Mouse (Mus musculus): Measurements from ENCODE around the gene Cep63. TPM values are rescaled to one million over a fixed set of nuclear protein-coding genes. Genes with fewer than 3 reads are reported as not detected.

Gene Cep63
- total RNA-seq, 2 experiments from 2014 or later: 41.8 to 47.9 TPM

DNA sequence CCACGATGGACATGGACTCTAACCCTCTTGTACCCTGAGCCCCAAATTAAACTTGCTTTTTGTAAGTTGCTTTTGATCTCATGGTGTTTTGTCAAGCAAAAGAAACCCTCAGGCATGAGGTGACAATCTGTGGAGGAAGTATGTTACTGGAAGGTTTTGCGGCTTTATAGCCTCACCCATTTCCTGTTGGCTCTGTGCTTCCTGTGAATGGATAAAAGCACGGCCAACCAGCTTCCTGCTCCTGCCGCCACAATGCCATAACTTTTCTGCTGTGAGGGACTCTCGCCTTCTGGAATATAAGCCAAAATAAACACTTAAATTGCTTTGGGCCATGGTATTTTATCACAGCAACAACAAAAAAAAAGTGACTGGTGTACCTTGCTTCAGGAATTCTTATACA lies 48.9 kb downstream of the Cep63 start:
- no peak for DNase-seq (ENCODE audit: low spot score in 2 of 2)

DNA sequence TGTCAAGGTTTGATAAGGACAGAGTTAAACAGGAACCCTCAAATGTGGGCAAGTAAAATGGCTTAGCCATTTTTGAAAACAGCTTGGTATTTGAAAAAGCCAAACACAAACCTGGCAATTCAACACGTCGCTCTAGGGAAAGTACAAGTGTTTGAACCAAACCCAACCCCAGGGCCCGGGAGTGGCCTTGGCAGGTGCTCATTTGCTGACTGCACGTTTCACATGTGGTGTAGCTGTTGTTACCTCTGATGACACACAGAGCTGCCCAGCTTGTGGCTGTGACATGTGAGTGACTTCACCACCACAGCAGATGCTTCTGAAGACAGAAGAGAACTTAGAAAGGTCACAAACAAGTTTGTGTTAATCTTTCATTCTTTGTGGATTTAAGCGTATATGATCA lies 53.4 kb downstream of the Cep63 start:
- no peak for DNase-seq (ENCODE audit: low spot score in 2 of 2)

DNA sequence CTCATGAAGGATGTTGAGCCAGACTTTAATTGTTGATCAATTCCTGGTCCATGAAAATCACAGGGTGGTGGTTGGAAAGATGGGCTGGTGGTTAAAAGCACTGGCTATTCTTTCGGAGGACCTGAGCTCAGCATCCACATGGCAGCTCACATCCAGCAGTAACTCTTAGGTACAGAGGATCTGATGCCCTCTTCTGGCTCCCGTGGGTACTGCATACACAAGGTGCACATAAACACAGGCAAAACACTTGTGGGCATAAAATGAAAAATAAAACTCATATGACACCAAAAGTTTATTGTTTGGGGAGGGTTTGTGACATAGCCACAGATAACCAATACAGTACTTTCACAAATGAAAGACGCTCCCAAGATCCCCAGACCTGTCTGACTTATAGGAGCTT lies 67.9 kb downstream of the Cep63 start:
- no peak for DNase-seq (ENCODE audit: low spot score in 2 of 2)

DNA sequence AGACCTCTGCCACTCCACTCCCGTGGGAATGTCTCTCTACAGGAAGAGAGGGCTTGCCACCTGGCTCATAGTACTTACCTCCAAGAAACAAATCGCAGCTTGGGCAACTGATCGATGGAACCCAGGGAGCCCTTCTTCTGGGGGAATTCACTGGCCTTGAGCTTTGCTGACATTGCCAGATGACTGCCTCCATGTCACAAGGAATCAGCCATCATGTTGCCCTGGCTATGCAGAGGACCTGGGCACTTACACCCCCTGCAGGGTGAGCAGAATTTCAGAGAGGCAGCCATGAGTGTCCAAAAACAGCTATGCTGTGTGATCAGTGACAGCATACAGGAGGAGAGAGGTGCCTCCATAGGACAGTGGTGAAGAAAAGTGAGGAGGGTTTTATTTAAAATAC lies 72.6 kb downstream of the Cep63 start:
- DNase-seq (ENCODE audit: low spot score in 2 of 2): no peak

GRCm38 (mm10) chr9:102551771-102552170 lies 74.6 kb downstream of the Cep63 start:
- no peak for DNase-seq (ENCODE audit: low spot score in 2 of 2)

DNA sequence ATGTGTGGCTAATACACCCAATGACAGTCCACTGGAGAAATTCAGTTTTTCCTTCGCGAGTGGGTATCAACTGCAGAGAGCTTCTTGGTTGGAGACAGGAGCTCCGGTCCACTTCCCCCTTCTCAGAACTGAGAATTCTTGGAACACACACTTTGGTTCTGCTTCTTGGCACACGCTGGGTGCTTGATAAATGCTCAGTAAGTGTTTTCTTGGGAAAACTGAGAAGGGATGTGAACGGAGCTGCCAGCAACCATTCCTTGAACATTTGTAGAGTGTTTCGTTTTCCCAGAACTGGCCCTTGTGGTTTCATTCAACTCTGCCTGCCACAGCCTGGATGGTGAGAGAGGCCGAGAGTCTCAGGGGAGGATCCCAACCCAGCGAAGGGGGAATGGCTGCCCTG lies 77.1 kb downstream of the Cep63 start:
- DNase-seq (ENCODE audit: low spot score in 2 of 2): no peak

DNA sequence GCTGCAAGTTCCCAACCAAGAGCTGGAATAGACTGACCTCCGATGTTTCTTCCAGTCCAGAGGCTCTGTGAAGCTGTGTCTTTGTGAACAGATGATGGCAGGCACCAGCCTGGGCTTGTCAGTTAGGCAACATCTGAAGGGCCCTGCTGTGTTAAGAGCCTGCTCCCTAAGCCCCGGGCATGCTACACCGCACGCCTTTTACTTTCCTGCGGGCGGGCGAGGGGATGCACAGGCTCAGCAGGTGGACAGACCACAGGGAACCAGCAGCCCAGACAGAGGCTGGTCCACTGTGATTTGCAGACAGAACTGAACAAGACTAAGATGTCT lies 79.3 kb downstream of the Cep63 start:
- DNase-seq (ENCODE audit: low spot score in 2 of 2): no peak

GRCm38 (mm10) chr9:102546256-102547027 lies 79.9 kb downstream of the Cep63 start:
- DNase-seq (ENCODE audit: low spot score in 2 of 2): no peak

DNA sequence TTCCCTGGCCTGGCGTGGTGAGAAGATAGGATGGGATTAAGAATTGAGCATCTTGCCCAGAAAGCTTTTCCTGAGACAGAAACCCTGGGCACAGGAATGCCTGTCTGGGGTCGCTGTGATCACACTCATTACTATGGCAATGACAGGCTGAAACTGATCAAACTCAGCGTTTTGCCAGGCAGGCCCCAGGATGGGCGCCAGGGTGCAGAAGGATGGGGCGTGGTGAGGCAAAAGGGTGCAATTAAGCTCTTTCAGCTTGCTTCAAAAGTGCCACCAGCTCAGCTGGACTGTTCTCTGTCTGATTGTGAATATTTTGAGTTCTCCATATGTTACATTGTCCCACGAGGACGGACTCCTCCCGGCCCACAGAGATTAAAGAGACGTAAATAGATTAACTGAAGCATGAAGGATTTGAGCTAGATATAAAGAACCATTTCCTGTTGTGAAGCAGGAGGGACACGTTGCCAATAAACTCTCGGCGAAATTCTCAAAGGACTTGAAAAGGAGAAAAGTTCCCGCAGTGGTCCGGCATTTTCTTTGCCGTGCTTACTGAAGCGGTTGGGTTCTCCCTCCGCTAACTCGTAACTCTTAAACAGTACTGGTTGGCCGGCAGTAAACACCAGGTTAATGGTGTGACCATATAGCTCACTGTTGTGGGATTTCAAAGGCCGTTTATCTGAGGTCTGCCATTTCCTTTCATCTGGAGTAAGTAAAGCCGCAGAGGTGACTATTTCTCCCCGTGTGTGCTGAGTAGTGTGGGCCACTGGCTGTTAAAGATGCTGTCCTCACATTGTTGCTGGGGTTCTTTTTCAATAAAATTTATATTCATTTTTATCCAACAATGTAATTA lies 80.7 kb downstream of the Cep63 start:
- no peak for DNase-seq (ENCODE audit: low spot score in 2 of 2)

DNA sequence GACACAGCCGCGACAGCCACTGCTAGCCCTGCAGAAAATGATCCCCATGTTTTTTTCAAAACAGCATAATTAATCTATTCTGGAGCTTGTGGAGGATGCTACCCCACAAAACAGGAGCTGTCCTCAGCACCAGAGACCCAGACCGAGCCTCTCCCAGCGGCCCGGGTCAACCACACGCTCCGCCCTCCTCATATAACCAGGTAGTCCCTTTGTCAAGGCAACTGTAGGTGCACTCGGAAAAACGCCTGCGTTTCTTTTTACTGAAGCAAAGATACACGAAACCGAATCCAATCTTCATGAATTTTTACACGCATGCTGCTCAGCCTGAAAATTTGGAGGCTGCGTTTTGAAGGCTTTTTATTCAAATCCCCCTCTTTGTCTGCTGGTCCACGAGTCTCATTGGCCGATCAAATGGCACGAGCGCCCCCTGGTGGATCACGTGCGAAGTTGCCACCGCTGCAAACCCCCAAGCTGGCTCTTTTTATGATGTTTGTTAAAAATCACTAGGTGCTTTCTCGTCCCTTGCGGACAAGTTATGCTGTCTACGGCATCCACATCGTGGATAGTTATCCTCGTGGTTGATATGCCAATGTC lies 81.5 kb downstream of the Cep63 start:
- DNase-seq (ENCODE audit: low spot score in 2 of 2): peak; percentile 64 to 74

DNA sequence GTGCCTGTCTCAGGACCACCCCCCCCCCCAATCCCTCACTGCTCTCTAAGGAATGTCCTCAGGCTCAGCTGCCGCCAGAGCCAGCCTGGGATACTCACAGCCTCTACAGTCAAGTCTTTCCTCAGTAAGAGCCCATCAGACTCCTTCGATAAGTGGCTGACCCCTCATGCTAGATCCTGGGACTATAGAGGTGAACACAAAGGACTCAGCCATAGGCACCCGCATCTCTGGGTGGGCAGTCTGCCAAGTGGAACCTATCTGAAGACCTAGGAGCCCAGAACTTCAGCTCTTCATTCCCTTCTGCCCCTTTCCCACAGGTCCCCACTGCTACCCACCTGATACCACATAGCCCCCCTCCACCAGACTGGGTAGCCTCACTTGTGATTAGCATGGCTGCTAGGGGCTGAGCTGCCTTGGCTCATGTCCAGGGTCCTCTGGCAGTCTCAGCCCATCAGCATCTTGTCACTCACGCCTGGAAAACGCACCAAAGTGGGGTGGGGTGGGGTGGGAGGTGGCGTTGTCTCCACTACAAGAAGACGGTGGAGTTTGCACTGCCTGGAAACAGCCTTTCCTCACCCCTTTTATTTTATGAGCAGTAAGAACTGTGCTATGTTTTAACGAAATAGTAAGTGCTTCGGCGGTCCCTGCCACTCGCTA lies 82.1 kb downstream of the Cep63 start:
- no peak for DNase-seq (ENCODE audit: low spot score in 2 of 2)

DNA sequence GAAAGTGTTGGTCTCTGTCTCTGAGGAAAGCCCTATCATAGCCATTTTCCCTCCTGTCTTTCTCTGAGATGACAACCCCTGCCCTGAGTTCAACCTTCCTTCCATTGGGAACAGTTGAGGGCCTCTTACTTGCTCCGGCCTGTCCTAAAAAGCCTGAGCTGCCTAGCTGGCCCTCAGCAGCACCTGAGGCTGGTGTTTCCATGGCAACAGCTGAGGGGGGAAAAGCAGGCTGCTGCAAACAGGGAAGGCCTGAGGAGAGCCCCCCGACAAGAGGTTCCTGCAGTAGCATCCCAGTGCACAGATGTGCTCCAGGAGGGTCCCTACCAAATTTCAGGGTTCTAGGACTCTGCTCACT lies 82.6 kb downstream of the Cep63 start:
- no peak for DNase-seq (ENCODE audit: low spot score in 2 of 2)

- no peak for DNase-seq (ENCODE audit: low spot score in 2 of 2)
Measured at GRCm38 (mm10) chr9:102542540-102542939, 83.8 kb downstream of the Cep63 start.

- no peak for DNase-seq (ENCODE audit: low spot score in 2 of 2)
Measured at GRCm38 (mm10) chr9:102541666-102542065, 84.7 kb downstream of the Cep63 start.

- DNase-seq (ENCODE audit: low spot score in 2 of 2): no peak
Measured at GRCm38 (mm10) chr9:102539699-102540098, 86.6 kb downstream of the Cep63 start.

DNA sequence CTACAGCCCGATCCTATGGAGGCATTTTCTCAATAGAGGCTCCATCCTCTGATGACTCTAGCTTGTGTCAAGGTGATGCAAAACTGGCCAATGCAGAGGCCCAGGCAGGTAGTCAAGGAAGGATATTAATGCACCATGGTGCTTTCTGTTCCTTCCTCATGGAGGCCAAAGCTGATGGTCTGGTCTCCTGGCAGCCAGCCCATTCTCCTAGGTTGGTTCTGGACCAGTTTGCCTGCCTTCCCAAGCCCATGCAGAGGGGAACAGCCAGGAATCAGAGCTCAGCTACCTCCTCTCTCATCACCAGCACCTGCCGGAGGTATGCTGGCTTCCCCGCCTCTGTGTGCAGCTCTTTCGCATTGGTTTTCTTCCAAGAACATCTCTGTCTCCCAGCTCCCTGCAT lies 89.4 kb downstream of the Cep63 start:
- no peak for DNase-seq (ENCODE audit: low spot score in 2 of 2)

Other genes starting within 250 kb of the Cep63 start
- 1 to 10 TPM; 1.6 to 4.0 TPM for gene Ky, start 120.8 kb downstream of the Cep63 start, total RNA-seq (2021)
- 100 to 1,000 TPM; 238 to 248 TPM for gene Anapc13, start 238 bp downstream of the Cep63 start, total RNA-seq (2021)
- gene Amotl2, start 90.1 kb upstream of the Cep63 start, total RNA-seq (2021): 10 to 100 TPM; 80.9 to 94.5 TPM
- gene Ryk, start 208.4 kb upstream of the Cep63 start, total RNA-seq (2021): 10 to 100 TPM; 63.2 to 64.9 TPM